Mouse (Mus musculus) MN1 (cell line): ENCODE data around the gene Arap2.

ENCODE experiments used
- DNase-seq: peaks from one replicate; pipeline ENCODE4 v3.0.0-alpha.2; 2016; ENCODE audit warnings: low spot score

The Arap2 gene

DNA sequence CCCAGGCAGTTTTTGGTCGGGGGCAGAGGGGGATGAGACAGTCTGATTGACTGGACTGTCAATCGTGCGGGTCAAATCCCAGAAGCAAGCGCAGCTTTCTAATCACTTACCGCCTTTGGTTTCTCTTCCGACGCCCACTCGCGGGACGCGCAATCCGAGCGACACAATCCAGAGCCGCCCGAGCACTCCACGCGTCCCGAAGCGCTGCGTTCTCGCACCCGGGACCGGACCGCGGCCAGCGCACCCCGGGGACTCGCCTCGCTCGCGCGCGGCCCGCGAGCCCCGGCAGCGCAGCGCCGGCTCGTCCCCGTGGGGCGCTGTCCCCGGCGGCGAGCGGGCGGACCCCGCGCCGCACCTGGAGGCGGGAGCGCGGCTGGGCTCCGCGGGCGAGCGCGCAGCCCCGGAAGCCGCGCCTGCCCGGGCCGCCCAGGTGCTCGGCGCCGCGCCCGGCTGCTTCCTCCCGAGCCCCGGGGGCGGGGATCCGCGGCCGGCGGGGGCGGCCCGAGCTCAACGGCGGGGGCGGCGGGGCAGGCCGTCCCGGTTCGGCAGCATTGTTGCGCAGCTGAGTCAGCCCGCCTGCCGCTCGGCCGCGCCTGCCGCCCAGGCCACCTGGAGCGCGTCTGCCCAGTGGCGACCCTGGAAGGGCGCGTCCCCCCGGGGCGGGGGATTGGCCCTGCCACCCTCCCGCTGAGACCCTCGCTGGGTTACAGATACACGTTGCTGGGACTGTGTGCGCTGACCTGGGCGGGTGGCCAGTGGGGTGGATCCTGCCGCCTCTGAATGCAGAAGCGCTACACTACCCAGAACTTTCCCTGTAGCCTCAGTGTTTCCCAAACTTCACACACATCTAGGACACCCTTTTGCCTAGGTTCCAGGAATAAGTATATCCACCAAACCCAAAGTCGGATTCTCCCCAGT, at the start of gene Arap2:
Gene Arap2 (minus strand): TSS at position 376 of the 918 bp plus-strand sequence.
- DNase-seq: no peak

DNA sequence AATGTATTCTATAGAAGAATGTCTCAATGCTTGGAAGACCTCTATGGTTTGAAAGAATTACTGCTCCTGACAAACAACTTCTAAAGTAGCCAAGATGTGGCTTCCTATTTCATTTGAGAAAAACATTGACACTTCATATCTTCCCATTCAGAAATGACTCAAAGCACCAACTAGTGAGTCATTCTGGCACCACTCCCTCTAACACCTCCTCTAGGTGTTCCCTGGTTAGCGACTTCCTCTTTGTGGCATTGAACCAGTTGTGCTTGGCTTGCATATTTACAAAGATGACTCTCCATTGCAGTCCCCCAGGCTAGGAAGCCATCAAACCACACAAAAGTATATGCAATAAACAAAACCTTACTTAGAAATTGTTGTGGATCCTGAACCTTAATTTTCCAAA, 49.8 kb upstream of the Arap2 start:
- no peak for DNase-seq

DNA sequence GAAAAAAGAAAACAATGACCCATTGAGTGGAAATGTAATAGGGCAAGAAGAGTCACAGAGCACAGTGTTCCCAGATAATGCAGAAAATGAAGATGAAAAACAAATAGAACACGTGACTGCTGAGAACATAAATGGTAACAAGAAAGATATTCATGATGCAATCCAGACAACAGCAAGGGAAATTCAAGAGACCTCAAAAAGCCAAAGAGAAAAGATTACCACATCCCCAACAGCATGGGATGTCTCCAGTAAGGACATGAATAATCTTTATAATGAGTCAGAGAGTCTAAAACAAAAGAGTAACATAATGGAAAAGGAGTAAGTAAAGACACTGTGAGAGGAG, 48.1 kb upstream of the Arap2 start:
- no peak for DNase-seq

DNA sequence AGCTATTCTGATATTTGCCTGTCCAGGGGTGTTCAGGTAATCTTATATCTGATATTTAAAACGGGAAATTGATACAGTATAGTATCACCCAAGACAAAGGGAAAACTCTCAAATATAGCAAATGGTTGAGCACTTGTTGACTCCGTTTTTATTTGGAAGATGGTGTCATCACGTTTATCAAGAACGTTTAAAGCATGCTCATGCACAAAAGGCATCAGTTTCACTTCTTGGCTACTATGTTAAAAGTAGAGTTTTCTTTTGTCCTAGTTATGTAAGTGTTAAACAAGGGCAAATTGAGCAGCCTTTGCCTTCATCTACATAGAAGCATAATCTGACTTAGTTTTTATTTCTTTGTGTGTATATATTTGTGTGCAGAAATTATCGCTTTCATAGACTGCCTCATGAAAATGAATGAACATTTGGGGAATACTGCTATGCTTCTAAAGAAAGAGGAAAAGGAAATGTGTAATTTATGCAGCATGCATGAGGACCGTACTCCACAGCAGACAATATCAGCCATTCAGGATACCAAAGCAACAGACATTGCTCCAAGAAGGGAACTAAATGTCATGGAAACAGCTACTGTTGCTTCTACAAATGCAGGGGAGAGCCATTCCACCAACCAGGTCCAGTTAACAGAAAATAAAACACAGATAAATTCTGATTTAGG, 47.6 kb upstream of the Arap2 start, which contains the start of gene Dthd1:
Gene Dthd1 (plus strand): TSS at position 422 of the 670 bp plus-strand sequence.
- no peak for DNase-seq

DNA sequence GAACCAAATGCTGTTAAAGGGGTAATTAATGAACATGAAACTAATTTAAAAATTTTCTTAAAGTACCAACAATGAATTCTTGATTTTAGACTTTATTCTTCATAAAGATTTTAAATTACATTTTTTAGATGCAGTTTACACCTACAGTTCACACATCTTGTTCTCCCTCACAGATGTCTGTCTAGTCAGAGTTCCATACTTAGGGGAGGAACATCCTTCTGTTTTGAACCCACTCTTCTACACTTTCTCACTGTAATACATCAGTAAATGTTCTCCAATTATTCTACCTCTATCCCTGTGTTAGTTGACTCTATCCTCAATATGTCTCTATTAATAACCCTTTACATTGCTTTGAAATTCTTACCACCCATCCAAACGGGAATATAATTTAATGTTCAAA, 26.8 kb upstream of the Arap2 start:
- no peak for DNase-seq

DNA sequence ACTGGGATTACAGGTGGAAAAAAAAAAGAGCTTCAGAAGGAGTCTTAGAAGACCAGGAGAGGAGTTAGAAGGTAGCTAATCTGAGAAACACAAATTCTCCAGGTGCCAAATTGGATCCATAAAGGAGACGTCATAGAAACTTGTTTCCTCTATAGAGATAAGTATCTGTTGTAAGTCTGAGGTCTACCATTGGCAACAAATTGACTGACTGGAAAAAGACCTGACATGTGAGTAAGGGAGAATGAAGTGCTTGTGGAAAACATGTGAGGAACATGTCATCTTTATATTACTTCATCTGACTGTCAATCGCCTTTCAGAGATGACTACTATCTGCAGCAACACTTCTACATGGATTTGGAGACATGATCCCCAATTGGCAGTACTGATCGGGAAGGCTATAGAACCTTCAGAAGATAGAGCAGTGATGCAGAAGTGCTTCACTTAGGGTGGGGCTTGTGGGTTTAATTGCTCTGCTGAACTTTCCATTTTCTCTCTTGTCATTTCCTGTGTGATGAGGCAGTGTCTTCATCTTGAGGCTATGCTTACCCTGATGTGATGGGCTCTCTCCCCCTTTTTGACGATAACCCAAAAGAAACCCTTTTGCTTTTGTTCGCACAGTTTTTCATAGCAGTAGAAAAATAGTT, 25.1 kb upstream of the Arap2 start:
- DNase-seq: no peak

DNA sequence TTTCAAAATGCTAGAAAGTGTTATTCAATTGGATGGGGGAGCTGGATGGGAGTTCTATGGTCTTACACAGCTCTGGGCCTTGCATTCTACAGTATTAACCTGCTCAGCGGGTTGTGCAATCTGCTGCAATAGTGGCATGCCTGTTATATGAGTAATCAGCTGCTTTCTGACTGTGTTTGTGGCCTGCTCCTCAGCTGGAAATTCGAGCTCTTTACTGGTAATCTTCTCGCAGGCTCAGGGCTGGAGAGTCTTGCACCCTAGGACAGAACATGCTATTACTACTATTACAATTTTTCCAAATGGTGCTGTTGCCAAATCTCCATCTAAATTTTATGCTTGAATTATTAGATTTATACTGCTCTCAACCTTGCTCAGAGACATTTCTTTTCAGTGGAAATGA, 20.9 kb upstream of the Arap2 start:
- no peak for DNase-seq

DNA sequence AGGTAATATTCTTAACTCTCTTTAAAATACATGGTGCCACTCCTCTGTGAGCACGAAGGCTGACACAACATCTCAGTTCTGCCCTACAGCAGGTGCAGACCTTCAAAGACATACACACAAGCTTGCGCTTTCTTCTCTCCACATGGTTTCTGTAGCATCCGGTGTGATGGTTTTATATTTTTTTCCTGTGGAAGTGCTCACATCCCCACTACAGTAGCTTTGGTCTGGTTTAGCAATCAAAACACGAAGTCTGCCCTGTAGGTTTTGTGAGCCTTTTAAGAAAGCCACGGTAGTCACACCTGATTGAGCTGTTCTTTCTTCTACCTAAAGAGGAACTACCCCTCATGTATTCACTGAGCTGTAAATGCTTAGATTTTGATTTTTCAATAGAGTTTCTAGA, 12.7 kb upstream of the Arap2 start:
- no peak for DNase-seq

DNA sequence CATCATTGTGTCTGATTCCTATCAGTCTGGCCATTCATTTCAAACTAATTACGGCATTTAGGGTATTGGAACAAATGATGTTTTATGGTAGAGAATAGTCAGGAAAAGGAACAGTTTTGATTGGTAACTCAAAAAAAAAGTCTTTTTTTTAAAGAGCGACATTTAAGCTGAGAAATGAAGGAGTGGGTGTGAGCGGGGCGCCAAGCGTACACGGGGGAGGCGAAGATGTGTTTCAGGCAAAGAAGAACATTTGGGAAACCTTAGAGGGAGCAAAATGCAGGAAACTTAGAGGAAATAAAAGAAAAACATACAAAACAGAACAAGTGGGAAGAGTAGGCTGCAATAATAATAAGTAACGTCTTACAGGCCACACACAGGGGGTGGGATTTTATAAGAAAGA, 11.8 kb upstream of the Arap2 start:
- no peak for DNase-seq

DNA sequence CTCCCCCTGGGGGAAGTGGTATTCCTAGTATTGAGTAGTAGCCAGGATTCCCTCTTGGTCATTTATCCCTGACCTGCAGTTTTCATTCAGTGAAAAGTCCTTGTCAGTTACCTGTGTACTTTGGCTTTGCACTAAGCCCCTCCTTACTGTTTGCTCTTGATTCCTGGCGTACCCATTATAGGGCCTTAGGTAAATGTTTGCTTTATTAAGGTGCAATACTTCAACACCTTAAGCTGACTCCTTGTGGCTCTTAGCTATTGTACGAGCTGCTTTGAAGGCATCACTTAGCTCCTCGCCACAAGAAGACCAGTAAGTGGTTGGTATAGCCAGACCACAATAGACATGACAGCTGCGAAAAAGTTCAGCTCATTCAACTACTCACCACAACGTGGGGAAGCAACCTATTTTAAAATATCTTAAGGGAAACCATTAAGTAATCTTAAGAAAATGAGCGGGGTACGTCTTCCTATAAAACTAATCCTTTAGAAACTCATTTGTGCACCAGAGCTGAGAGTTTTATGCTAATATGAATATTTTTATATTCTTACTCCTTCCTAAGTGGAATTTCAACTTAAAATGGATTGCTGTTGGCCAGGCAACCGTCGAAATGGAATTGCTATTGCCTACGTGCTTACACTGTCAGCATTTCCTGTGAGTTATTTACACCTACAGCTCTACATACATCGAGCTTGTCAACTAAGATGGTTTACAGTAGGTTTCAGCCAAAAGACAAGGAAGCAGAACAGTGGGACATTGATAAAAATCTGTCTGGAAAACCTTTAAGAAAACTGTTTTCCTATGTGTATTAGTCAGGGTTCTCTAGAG, 6.0 kb upstream of the Arap2 start:
- no peak for DNase-seq

DNA sequence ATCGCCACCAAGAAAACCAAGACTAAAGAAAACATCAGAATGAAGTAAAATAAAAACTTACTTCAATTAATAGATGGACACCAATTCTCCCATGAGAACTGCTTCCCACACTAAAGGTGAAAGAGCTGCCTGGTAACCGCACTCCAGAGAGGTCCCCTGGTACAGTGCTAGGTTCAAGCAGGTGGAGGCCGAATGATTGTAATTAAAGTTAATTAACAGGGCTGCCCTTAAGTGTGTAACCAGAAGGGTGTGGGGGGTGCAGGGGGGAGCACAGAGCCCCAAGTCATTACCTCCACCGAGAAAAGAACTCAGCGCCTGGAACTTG, 538 bp downstream of the Arap2 start:
- DNase-seq: no peak

DNA sequence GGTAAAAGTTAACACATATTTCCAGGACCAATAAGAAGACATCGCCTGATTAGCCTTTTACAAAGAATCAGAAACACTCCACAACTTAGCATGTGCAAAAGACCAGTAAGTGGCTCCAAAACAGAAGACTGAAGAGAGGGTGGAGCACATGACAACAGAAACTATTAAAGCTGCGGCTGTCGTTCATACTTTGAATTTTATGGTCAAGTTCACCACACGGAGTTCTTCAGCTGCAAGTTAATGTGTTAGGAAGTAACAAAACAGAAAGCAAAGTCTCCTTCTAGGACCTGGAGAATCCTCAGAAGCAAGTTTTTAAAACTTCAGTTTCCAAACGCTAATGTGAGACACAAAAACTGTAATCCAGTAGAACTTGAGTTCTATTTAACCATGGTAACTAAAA, 1.8 kb downstream of the Arap2 start:
- DNase-seq: no peak

DNA sequence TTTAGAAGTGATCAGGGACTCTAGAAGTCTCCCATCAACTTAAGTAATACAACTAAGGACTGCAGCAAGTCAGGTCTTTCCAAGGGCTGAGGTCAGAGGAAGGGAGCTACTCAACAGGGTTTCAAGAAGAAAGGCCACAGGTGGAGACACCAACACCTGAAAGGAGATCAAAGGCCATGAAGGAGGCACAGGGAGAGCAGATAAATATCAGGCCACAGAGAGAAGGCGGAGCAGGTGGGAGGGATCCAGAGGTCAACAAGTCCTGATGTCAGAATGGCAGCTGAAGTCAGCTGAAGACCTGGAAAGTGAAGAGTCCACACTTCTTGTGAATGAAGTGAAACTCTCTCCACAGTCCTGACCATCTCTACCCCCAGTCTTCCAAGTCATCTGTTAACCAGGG, 2.9 kb downstream of the Arap2 start:
- DNase-seq: no peak

DNA sequence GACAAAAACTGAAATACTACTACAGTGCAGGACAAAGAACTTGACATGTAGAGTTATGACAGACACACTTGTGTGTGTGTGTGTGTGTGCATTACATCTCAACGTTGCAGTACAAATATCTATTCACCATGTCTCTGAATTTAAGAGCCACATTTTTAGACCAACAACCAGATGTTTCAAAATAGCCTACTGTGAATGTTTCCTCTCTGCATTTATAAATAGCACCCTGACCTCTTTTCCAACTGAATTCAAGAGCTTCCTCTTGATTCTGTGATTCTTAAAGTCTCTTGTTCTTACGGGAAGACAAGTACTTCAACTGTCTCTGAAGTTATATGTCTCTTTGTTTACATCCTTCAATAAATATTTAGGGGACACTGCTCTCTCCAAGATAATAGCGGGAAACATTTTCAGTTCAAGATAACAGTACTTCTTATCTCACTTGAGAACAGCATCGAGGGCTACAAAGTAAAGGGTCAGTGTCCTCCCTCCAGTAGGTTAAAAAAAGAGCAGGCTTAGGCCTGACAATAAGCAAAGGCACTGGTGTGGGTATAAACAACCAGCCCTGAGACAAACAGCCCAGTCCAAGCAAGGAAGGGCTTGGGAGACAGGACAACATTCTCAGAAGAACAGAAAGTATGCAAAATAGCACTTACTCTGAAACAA, 3.5 kb downstream of the Arap2 start:
- DNase-seq: no peak

DNA sequence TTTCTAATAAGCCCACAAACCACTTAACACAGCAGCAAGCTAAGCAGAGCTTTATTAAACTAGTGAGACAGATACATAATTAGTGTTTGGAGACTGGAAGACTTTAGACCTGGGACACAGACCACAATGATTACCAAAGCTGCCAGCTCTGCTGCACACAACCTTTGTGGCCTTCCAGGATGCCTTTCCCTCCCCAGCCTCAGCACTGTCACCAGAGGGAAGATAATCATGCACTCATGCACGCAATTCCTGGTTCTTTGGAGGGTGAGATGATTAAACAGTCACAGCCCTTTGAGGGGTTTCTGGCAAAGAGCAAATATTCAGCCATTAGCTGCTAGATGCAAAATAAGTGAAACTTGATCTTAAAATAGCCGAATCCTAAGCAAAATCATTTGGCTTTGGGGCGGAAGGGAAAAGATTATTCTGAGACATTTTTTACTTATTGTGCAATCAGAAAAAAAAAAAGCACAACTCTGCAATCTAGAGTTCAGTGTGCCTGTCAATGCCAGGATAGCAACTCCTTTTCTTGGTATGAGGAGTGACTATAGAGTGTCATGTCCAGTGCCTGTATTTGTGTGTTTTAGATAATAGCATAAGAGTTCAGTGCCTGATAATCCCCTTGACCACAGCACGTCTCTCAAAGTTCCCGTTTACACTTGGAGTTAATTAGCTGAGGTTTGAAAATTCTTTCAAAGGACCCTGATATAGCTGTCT, 5.0 kb downstream of the Arap2 start:
- DNase-seq: no peak

DNA sequence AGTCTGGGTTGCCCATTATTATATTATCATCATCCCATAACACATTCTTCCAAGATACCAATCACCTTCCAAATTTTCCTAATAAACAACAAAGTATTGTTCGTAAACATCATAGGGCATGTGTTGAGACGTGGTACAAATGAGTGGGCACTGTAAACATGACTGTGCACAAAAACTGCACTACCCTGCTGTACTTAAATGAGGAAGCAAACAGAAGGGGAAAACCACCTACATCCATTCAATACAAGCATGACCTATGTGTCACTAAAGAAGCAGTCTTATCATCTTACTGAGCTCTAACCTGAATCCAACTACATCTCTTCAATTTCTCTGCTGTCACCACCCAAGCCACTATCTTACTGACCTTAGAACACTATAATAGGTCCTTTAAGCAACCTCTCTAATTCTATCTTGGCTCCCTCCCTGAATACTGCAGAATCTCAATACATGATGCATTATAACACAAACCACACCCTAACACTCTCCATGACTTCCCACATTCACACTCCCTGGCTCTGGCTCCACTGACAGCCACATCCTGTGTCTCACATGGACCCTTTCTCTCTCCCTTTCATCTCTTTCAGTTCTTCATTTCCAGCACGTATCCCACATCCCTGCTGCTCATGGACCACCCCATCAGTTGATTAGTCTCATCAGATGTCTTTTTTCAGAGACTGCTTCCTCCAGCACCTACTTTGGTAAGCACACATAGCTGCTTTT, 10.0 kb downstream of the Arap2 start:
- no peak for DNase-seq

DNA sequence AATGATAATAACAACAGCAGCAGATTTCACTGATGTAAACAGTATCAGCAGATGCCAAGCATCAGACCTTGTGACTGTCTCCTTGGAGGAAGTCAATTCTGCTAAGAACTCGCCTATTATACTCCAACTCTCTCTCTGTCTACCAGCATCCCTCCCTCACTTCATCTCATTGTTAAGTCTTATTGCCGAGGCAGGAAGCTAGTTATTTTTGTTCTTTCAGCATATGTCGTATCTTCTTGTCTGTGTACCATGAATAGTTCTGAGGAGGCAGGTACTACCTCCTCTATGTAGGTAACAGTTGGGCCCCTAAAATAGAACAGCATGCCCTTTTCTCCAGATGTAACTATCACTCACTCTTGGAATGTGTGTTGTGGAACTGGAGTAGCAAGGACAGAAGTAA, 13.0 kb downstream of the Arap2 start:
- no peak for DNase-seq

DNA sequence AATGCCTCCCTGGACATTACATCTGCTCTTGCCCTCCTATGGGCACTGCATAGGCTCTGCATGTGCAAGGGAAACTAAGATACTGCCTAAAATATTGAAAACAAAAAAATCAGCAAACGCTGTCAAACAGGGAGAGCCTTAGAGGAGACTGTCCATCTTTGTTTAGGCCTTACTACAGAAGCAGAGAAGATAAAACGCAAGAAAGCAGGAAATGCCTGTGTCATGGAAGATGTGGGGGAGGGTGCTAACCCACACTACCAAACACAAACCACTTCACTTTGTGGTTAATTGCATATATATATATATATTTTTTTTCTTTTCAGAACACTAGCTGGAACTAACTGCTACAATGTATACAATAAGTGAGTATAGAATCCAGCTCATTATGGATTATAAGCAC, 14.3 kb downstream of the Arap2 start:
- DNase-seq: no peak

DNA sequence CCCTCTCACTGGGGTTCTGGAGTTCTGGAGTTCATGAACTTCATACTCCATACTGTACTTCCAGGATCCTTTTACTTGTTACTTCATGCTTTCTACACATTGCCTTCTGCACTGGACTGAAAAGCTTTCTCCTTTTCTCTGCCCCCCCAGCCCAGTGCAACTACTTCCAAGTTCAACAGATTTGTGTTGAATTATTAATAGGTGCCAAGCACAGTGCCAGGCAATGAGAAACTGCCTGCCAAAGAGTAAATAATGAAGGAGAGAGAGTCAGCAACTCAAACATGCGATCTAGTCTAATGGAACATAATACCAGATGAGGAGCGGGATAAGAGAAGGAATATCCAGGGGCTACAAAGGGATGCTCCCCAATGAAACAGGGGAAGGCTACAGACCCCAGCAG, 17.8 kb downstream of the Arap2 start:
- no peak for DNase-seq

DNA sequence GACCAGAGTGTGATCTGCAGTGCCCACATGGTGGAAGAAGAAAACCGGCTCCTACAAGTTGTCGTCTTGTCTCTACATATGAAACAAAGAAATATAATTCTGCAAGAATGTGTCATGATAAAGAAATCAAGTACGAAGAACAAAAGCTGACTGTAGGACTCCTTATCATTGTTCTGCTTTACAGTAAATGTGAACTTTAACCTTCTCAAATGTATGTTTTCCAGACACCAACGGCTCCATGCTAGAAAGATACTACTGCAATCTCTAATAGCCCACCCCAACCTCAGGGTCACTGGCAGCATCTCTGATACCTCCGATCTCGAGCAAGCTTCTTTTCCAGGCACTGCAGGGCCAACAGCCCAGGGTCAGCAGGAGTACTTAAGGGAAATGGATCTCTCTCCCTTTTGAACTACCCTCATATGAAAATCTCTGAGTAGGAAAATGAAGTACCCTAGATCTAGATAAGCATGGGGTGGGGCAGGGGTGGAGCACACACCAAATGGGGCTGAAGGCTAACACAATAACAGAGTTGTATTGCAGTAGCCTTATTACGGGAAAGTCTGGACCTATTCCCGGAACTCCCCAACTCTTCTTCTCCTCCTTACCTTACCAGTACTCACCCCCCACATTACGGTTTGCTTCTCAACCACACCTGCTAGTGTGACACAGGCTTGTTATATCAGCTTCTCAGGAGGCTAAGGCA, 22.6 kb downstream of the Arap2 start:
- DNase-seq: no peak
